Mouse (Mus musculus): ENCODE measurements around the gene Glipr1l1. TPM values are rescaled to one million over a fixed set of nuclear protein-coding genes. Genes with fewer than 3 reads are reported as not detected.
"Not testable (repeated sequence)": the region's sequence is repeated elsewhere in the genome, so short reads cannot be mapped to it uniquely, and the experiment has no call there.

The Glipr1l1 gene
- not detected for total RNA-seq (2021)

- peak; percentile 74 to 77 for DNase-seq (ENCODE audit: low spot score in 2 of 2)
- intact Hi-C loops (cut with DNase I) = loop anchor here (5.0 kb wide), 2 partner anchors 102 to 742 kb away; partner anchors contain the start of genes Caps2 and Glipr1l3
Observed at GRCm38 (mm10) chr10:112059702-112060582, at the start of gene Glipr1l1. TSS of gene Glipr1l1 (plus strand) at chr10:112060189.

- intact Hi-C loops (cut with DNase I) = loop anchor here (5.0 kb wide), 1 partner anchor 179 kb away; no protein-coding TSS in a partner anchor
- no peak for DNase-seq (ENCODE audit: low spot score in 2 of 2)
Observed at GRCm38 (mm10) chr10:112023585-112023984, 36.4 kb upstream of the Glipr1l1 start.

- intact Hi-C loops (cut with DNase I); DNase-seq (ENCODE audit: low spot score in 2 of 2): not testable (repeated sequence)
Observed at GRCm38 (mm10) chr10:112028689-112029088, 31.3 kb upstream of the Glipr1l1 start.

GRCm38 (mm10) chr10:112043523-112043922 is 16.5 kb upstream of the Glipr1l1 start:
- intact Hi-C loops (cut with DNase I); DNase-seq (ENCODE audit: low spot score in 2 of 2): not testable (repeated sequence)

DNA sequence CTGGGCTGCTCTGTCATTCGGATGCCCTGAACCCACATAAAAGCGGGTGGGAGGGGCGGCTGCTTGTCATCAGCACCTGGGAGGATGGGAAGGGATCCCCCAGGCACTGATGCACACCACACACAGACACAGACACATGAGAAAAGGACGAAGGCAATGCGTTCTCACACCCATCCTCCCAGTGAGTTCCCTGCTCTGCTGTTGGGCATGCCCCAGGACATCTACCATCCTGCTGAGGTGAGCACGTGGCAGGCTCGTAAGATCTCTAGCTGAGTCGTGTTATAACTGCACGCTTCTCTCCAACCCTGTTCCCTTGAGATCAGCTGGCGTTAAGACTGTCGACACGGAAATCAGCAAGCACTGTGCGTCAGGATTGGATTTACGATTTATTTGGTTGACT is 15.7 kb upstream of the Glipr1l1 start:
- intact Hi-C loops (cut with DNase I); DNase-seq (ENCODE audit: low spot score in 2 of 2): not testable (repeated sequence)

DNA sequence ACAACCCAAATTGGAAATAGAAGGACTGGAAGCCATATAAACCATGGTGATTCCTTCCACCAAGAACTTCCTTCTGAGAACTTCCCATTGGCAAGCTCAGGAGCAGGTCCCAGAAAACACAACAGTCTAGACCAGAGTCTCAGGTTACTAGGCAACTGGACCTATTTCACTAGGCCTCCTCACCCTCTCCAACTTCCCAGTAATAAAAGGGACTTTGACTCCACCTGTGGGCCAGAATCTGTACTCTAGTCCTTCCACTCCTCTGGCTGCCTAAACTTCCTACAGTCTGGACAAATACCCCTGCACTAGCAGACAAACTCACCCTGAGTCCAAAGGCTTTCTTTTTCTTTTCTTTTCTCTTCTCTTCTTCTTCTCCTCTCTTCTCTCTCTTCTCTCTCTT is 8.8 kb upstream of the Glipr1l1 start:
- intact Hi-C loops (cut with DNase I) = no loop called here
- no peak for DNase-seq (ENCODE audit: low spot score in 2 of 2)

DNA sequence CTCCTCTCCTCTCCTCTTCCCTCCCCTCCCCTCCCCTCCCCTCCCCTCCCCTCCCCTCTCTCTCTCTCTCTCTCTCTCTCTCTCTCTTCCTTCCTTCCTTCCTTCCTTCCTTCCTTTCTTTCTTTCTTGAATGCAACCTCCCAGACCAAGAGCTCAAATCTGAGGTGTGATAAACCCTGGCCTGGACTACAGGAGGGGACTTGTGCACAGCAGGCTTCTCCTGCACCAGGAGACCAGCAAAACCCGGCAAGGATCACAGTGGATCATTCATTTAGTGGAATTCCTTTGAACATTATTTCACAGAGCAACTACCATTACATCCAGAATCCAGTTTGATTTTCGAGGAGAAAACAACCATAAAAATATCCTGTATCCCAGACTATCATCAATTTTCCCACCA is 8.0 kb upstream of the Glipr1l1 start:
- DNase-seq (ENCODE audit: low spot score in 2 of 2); intact Hi-C loops (cut with DNase I): not testable (repeated sequence)

- DNase-seq (ENCODE audit: low spot score in 2 of 2) = not testable (repeated sequence)
- intact Hi-C loops (cut with DNase I) = loop anchor here (5.0 kb wide), 2 partner anchors 102 to 742 kb away; partner anchors contain the start of genes Caps2 and Glipr1l3
Observed at GRCm38 (mm10) chr10:112060583-112060934, 570 bp downstream of the Glipr1l1 start.

DNA sequence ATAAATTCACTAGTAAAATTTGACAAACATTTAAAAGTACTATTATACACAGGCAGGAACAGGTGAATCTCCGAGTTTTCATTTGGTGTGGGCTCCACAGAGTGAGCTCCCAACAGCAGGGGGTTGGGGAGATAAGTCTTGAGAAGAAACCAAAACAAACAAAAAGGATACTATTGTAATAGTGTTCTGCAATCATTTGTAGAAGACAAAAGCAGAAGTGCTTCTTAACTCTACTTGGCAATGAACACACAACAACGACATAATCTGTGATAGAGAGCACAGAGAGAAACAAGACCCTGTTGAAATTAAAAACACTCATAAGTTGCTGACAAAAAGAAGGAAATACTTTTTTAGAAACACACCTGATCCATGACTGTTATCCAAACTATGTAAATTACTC is 20.1 kb downstream of the Glipr1l1 start:
- DNase-seq (ENCODE audit: low spot score in 2 of 2) = no peak
- intact Hi-C loops (cut with DNase I) = no loop called here

DNA sequence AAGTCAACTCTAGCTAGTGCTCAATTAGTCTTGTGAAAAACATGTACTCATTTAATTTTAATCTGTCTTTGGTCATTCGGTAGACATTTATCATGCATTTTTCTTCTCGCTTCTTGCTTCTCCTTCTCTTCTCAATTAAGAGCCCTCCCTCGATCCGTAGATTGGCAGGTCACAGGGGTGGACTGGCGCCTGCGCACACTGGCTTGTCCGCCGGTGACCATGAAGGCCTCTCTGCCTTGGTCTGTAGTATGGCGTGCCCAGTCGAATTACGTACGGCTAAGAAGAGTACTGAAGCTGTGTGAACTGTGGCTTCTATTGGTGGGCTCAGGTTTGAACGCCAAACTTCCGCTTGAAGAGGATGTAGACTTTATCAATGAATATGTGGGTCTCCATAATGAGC is 23.2 kb downstream of the Glipr1l1 start, which contains the start of gene Glipr1l2:
Gene Glipr1l2, plus strand, starts transcription at position 198 of the 400 bp plus-strand sequence.
- intact Hi-C loops (cut with DNase I) = no loop called here
- DNase-seq (ENCODE audit: low spot score in 2 of 2) = no peak

- intact Hi-C loops (cut with DNase I) = loop anchor here (5.0 kb wide), 1 partner anchor 128 kb away; no protein-coding TSS in a partner anchor
- DNase-seq (ENCODE audit: low spot score in 2 of 2) = peak; percentile 26 to 30
Observed at GRCm38 (mm10) chr10:112105785-112106184, 45.8 kb downstream of the Glipr1l1 start.

GRCm38 (mm10) chr10:112110401-112110800 is 50.4 kb downstream of the Glipr1l1 start:
- intact Hi-C loops (cut with DNase I) = no loop called here
- DNase-seq (ENCODE audit: low spot score in 2 of 2) = no peak

GRCm38 (mm10) chr10:112125090-112125489 is 65.1 kb downstream of the Glipr1l1 start:
- intact Hi-C loops (cut with DNase I); DNase-seq (ENCODE audit: low spot score in 2 of 2): not testable (repeated sequence)

- intact Hi-C loops (cut with DNase I); DNase-seq (ENCODE audit: low spot score in 2 of 2): not testable (repeated sequence)
Observed at GRCm38 (mm10) chr10:112127682-112128230, 67.8 kb downstream of the Glipr1l1 start.

Other genes with a start within 250 kb of the Glipr1l1 start
- gene Krr1, start 87.5 kb upstream of the Glipr1l1 start, total RNA-seq (2021) = 10 to 100 TPM; 35.3 to 38.8 TPM
- gene Glipr1, start 57.6 kb upstream of the Glipr1l1 start, total RNA-seq (2021) = under 1 TPM; 0.62 to 0.88 TPM
- gene Glipr1l2, start 23.2 kb downstream of the Glipr1l1 start, total RNA-seq (2021) = not detected
- not detected for gene Glipr1l3, start 100.1 kb downstream of the Glipr1l1 start, total RNA-seq (2021)
- under 1 TPM in 1 of 2 experiments, not detected in 1; 0.34 TPM for gene Caps2, start 103.4 kb downstream of the Glipr1l1 start, total RNA-seq (2021)
- gene Kcnc2, start 210.9 kb downstream of the Glipr1l1 start, total RNA-seq (2021) = 10 to 100 TPM; 82.0 to 92.6 TPM

Data from left cerebral cortex, postnatal 36 days (tissue).